Mouse (Mus musculus): ENCODE data around the gene Myh9.

Myh9 gene

DNA sequence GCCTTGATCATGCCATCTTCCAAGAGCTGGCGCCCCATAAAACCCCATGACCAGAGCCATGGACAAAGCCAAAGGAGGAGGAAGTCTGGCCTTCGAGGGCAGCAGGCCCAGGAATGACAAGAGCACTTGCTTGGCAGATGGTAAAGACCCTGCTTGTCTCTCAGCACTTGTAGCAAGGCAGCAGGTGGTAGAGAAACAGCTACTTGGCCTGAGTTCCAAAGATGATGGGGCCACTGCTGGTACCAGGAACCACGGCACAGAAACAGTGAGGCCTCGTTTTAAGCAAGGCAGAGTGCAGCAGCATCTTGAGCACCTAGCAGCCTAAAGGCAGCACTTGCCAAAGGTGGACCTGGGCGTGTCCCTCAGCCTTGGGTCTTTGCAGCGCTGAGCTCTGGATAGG is 53.6 kb downstream of the Myh9 start:
- DNase-seq (ENCODE audit: low read depth, low spot score) = no peak

DNA sequence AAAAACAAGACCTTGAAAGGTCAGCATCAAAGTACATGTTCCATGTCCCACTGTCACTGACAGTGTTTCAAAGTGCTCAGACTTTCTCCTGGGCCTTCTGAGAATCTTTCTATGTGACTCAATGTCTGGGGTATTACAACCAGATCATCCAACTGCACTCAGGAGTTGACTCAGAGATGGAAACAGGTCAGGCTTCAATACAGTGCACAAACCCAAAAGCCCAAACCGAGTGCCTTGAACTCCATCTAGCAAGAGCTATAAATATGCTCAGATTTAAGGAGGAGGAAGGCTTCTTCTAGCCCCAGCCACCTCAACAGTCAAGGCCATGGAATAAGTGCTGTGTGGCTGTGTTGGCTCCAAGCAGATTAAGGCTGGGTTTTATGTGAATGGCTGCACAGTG is 56.2 kb downstream of the Myh9 start:
- DNase-seq (ENCODE audit: low read depth, low spot score) = no peak

DNA sequence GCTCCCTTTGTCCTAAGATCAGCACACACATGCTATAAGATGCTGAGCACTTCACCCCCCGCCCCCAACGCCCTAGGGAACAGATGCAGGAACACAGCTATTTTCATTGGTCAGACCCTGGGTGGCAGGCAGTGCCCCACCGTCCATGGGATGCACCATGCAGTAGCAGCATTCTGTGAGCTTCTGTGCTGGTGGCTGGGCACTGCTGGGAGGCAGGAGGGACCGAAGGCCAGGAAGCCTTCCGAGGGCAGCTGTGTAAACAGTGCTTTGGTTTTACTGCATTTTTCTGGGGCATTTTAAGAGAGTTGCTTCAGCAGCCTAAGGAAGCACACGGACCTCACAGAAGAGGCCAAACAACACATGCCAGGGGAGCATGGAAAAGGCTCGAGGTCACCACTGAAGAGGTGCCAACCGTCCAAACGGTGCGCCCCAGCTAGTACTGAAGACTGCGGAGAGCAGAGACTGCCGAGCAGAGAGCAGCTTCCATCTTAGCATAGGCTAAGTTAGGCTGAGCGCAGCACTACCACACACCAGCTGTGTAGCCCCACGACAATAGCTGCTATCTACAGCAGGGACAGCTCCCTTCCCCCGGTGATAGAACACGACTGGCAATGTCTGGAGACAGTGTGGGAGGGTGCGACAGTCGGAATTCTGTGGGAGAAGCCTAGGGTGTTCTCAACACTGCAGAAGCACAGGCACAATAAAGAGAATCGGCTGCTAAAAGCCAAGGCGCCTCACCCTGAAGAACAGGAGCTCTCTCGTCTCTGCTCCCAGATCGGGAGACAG is 57.7 kb downstream of the Myh9 start:
- DNase-seq (ENCODE audit: low read depth, low spot score) = no peak

DNA sequence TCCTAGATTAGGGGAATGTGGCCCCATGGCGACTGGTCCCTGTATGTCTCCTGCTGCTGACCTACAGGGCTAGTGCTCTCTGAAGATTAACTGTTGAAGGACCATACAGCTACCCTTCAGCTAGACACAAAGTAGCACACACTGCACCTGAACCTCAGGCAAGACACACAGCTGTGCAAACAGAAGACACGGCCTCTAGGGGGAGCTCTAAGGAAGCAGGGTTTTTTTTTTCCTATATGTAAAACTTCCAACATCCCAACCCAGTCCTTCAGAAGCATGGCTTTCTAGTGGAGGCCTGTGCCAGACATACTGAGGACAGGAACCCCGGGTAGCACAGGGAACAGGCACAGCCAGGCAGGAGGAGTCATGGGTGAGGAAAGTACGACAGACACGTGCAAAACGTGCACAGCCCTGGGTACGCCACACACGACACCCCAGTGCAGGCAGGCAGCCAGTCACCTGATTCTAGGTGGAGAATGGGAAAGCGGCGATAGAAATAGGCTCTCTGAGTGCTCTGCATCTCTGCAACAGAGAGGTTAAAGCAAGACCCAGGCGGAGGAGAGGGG is 59.4 kb downstream of the Myh9 start:
- no peak for DNase-seq (ENCODE audit: low read depth, low spot score)

DNA sequence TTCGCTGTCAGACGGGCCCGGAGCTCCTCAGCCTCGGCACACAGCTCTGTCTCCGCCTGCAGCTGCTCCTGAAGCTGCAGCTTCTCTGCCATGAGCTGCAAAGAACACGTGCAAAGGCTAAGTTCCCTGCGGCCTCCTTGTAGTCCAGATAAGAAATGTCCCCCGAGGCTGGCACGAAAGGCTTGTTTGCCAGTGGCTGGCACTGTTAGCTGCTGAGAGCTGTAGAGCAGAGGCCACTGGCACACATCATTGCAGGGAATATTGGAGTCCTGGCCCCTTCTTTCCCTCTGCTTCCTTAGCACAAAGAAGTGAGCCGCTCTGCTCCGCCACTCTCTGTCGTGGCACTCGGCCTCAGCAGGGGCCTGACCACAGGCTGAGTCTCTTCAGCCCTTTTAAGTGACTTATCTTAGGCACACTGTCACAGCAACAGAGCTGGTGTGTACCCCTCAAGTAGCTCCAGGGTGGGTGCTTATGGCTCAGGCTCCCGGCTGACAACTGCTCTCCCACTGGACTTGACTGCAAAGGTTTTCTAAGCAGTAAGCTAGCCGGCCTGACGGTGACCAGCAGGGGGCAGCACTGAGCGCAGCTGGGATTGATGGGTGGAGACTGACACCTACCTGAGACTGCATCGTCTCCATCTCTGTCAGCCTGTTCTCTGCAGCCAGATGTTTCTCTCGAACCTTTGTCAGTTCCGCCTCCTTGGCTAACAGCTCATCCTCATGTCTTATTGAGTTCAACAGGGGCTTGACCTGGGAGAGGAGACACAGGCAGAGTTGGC is 66.6 kb downstream of the Myh9 start:
- DNase-seq (ENCODE audit: low read depth, low spot score) = peak; percentile 63

DNA sequence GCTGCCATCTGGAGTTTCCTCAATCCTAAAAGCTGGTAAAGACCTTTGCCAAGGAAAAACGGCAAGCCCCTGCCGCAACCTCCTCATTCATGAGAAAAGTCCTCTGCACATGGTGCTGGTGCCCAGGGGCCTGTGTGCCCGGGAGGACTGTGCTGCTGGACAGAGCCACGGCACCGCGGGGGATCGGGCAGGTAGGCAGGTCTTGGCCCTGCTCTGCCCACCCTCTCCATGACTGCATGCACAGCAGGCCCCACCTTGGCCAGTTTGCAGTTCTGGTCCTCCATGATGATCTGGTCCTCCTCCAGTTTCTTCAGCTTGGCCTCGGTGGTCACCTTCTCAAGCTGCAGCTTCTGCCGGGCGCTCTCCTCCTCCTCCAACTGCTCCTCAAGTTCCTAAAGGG is 67.7 kb downstream of the Myh9 start:
- no peak for DNase-seq (ENCODE audit: low read depth, low spot score)

DNA sequence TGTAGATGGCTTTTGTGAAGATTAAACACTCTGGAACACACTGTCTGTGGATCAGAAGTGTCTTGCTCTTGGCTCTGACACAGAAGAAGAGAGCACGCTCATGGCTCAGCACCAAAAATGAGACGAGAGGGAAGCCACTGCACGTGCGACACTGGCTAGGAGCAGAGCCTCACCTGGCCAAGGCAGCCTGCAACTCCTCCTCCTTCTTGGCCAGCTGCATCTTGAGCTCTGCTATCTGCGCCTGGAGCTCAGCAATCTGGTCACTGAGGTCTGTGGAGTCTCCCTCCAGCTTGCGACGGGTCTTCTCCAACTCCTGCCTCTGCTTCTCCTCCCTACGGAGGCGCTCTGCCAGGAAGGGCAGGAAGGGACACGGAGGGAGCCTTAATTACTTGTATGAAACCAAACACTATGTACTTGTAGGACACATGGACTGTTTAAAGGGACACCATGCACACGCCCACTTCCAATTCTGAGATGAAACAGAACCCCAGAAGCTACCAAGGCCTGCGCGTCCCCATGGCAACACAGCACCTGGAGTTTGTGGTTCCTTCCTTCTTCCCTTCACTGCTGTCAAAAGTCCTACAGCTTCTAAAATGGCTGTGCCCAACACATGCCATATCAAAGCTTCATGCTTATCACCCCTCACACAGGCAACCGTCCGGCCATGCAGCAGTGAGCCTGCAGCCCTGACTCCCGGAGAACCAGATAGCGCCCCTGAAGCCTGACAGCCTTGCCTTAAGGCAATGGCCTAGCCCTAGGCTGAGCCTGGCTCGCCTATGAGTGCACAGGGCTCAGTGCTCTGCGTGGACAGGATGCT is 68.7 kb downstream of the Myh9 start:
- no peak for DNase-seq (ENCODE audit: low read depth, low spot score)

DNA sequence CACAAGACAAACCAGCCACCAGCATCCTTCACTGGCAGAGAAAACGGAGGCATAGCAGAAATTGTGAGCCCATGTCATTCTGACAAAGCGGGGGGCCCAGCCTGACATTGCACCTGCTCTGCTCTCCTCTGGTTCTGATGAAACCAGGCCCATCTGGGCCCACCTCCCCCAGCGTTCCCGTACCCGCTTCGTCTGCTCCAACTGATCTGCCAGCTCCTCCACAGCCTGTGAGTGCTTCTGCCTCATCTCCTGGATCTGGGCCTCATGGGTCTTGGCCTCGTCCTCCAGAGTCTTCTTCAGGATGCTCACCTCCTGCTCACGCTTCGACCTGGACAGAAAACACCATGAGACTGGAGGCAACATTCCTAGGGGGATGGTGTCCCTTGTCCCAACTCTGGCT is 71.0 kb downstream of the Myh9 start:
- DNase-seq (ENCODE audit: low read depth, low spot score) = no peak

DNA sequence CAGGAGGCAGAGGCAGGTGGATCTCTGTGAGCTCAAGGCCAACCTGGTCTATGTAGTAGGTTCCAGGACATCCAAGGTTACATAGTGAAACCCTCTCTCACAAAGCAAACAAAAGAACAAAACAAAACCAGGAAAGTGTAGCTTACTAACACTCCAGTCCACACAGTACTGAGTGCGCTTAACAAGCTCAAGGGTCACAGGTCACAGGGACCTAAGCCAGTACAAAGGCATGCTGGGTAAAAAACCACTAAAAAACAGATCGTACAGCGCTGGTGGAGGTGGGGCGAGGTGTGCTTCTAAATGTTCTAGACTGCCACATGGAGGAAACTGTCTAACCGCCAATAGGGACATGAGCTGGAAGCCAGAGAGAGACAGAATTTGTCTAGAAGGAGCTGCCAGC is 71.6 kb downstream of the Myh9 start:
- DNase-seq (ENCODE audit: low read depth, low spot score) = no peak

DNA sequence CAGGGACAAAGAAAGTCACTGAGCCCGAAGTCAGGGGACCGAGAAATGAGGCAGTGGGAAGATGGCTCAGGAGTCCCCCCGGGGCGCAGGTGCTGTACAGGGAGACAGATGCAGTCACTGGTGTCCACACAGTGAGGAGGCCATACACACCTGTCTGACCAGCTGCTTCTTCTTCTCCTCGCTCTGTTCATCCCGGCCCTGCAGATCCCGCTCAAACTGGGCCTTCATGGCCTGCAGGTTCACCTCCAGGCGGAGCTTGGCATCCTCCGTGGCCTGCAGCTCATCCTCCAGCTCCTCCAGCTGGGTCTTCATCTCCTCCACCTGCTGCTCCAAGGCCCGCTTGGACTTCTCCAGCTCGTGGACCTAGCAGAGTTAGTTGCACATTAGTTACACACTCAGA is 75.0 kb downstream of the Myh9 start:
- no peak for DNase-seq (ENCODE audit: low read depth, low spot score)

DNA sequence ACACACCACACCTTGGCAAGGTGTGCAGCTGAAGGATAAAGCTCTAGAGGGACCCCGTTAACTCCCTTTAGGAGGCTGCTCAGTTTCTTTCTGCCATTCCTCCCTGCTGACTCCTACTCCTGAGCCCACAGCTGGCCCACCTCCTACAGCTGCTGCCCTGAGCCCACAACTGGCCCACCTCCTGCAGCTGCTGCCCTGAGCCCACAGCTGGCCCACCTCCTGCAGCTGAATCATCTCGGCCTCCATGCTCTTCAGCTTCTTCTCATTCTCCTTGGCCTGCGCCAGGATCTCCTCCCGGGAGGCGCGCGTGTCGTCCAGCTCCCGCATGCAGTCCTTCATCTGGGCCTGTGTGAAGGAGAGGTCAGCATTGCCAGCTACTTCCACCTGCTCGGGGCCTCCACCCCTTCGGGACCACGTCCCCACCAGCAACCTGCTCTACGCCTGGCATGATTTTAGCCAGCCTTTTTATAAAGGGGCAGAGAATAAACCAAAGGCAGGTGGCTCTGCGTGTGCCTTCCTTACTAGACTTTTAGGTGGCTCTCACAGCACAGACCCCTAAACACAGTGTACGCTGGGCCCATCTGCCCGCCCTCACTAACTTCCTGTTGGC is 76.4 kb downstream of the Myh9 start:
- no peak for DNase-seq (ENCODE audit: low read depth, low spot score)

DNA sequence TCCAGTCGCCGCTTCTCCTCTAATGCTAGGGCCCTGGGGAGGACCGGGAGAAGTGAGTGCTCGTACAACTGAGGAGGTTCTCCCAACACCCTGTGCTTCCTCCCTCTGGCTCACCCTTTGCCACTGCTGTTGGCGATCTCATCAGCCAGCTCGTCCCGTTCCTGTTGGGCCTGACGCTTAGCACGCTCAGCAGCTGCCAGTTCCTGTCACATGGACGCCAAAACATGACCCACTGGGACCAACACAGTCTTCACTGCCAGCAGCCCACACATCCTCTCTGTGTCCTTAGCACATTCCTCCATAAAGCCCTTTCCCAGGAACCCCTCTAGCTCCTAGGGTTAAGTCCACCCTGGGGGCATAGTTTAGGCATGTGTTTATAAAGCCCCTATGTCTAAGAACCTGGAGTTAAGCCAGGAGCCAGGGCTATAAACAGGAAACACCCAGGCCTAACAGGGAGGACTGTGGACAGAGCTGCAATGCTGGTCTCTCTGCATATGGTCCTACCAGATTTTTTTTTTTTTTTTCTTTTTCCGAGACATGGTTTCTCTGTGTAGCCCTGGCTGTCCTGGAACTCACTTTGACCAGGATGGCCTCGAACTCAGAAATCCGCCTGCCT is 77.5 kb downstream of the Myh9 start:
- no peak for DNase-seq (ENCODE audit: low read depth, low spot score)

DNA sequence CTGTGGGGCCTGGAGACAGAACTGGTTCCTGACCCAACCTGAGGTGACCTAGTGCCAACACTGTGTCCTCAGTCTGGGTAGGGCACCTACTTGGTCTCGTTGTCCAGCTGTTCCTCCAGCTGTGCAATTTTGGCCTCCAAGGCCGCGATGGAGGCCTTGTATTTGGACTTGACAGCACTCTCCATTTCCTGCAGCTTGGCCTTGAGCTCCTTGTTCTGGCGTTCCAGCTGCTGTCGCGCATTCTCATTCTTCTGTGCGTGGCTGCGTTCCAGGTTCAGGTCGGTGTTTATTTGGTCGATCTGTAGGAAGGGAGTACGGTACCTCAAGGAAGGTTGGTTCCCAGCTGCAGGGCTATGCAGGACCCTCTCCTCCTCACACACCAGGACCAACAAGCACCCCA is 78.3 kb downstream of the Myh9 start:
- no peak for DNase-seq (ENCODE audit: low read depth, low spot score)

DNA sequence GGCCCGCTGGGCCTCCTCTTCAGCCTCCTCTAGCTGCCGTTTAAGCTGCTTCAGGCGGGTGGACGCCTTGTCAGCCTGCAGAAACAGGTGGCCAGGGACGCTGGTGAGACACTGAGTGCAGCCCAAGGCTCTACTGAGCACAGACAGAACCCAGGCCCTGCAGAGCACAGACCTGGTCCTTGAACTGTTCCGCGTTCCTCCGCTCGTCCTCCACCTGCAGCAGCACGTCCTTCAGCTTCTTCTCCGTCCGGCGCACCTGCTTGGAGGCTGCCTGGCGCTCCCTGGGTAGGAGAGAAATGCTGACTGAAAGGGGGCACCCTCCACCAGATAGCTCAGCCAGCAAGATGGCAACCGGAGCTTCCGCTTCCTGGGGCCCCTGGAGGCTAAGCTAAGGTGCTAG is 78.9 kb downstream of the Myh9 start:
- DNase-seq (ENCODE audit: low read depth, low spot score) = no peak

DNA sequence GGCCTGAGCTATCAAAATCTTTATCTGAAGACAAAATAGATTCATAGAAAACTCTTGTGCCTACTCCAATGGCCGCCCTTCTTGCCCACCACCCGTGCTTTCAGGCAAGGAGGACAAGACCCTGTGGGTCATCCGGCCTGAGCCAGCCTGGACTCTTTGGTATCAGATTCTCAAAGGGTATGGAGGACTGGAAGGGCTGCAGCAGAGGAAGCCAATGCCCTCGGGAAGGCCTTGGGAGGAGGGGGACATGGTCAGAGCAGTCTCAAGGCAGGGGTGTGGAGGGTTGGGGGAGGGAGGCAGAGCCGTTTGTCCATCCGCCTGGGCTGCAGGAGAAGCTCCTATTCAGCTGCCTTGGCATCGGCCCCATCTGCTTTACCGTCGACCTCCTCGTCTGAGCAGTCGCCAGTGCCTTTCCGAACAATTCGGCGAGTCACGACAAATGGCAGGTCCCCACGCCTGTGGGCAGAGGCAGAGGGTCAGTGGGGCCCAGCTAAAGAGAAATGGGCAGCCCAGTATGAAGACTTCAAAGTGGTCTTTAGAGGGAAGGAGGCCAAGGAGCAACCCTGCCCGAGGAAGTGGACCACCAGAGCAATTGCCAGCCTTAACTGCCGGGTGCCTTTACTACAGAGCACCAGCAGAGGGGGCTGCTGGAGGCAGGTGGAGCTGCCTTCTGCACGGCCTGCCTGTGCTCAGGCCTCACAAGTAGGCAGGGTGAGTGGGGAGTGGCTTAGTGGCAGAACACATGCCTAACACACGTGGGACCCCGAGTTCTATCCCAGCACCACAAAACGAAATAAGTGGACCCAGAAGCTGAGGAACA is 80.2 kb downstream of the Myh9 start:
- DNase-seq (ENCODE audit: low read depth, low spot score) = no peak

DNA sequence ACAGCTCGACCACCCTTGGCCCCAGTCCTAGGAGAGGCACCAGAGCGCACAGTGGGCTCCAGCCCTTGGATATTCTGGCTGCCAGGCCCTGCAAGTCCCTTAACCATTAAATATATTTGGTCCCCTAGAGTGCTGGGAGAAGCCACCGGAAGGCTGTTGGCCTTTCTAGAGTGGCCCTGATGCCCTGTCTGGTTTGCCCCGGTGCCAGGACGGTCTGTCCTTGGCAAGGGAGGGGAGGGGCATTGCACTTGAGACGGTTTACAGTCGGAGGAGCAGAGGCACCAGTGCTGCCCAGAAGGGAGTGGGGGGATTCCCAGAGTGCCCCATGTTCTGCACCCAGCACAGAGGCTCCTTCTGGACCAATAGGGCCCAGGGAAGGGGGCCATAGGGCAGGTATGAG is 80.9 kb downstream of the Myh9 start:
- DNase-seq (ENCODE audit: low read depth, low spot score) = no peak

DNA sequence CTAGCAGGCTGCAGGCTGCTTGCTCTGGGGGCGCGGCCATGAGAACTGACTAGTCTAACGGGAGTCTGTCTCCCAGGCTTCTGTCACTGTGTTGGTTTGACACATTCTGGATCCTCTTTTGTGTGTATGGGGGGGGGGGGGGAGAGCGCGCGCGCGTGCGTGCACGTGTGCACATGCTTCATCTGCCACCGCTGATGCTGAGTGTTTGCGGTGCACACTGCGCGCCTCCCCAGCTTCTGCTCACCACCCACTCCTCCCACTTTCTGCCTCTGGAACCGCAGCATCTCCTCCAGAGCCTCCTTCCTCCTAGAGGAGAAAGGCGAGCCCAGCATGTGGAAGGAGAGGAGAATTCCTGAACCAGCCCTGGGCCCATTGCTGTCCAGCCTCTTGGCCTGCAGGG is 81.9 kb downstream of the Myh9 start:
- no peak for DNase-seq (ENCODE audit: low read depth, low spot score)

DNA sequence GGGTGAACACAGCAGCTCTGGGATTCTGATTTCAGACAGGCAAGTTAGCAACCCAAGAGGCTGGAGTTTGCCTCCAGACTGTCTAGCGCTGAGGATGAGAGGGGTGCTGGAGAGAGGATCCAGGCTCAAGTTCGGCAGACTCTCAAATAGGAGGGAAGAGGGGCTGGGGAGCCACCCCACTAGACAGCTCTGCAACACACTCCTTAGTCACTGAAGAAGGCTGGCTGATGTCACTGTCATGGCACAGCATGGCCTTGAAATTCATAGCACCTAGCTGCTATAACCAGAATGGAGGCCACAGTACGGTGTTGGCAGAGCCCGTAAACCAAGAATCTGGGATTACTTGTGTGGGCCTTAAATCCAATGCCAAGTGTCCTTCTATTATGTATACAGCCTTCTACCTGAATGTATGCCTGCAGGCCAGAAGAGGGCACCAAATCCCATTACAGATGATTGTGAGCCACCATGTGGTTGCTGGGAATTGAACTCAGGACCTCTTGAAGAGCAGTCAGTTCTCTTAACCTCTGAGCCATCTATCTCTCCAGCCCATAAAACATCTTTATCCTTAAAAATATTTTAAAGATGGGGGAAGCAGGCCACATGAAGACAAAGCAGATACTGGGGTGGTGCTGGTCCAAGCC is 84.3 kb downstream of the Myh9 start:
- no peak for DNase-seq (ENCODE audit: low read depth, low spot score)

DNA sequence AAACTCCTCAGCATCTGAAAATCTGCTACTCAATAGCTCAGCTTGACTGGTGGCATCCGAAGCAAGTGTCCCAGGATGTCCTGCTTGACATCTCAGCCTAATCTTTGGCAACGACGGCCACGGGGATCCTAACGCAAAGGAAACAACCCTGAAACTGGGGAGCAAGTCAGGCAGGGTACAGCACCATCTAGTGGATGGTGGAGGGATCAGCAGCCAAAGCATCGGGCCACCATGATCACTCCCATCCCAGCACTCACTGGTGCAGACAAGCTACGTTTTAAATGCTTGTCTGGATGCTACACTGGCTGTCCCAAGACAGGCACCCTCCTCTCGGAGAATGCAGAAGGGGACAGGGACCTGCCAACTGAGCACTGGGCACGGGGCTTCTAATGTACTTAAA is 85.1 kb downstream of the Myh9 start, which contains the start of gene Apol8:
Apol8 (minus strand) TSS at position 156 of the 400 bp plus-strand sequence.
- peak; percentile 78 for DNase-seq (ENCODE audit: low read depth, low spot score)

DNA sequence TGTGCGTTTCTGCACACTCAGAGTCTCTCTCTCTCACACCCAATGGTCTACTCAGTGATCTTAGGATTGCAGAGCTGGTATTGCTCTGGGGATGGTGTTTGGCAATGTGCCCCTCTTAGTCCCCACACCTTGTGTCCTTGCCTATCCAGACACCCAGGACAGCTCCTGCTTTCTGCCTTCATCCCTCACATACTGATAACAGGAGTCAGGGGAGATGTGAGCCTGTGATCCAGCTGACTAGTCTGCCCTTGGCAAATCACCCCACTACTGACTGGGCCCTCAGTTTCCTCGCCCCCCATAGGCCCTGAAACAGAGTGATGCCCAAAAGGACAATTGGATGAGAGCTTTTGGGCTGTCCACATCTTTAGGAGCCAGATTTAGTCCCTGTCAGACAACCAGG is 85.9 kb downstream of the Myh9 start:
- no peak for DNase-seq (ENCODE audit: low read depth, low spot score)

Measured in c-Kit-negative CD71-positive TER-119-positive erythroid progenitor cells, embryonic 14.5 days (primary cell).